Mouse (Mus musculus) liver, embryonic 16.5 days (tissue): ENCODE data around the gene Mvb12b. TPM values are rescaled to one million over a fixed set of nuclear protein-coding genes. Genes with fewer than 3 reads are reported as not detected.

Experiments
- ATAC-seq: fragments of 200-750 bp; cut with Nextera tagmentation; 2 replicates; pipeline ENCODE4 v1.8.0; 2017; ENCODE audit warnings: low read depth, mild to moderate bottlenecking, moderate number of reproducible peaks, moderate library complexity
- H3K27ac ChIP-seq: fragments of 300-500 bp; sonication (generic); 2 replicates; pipeline ENCODE4 v1.5.1; 2014; ENCODE audit warnings: mild to moderate bottlenecking, low read length
- H3K27me3 ChIP-seq: fragments of 300-500 bp; sonication (generic); 2 replicates; pipeline ENCODE4 v1.6.1; 2014; ENCODE audit warnings: low read depth, low read length, mixed read lengths; ENCODE audit not compliant: control insufficient read depth, insufficient read depth
- H3K36me3 ChIP-seq: fragments of 300-500 bp; sonication (generic); 2 replicates; pipeline ENCODE4 v1.6.1; 2014; ENCODE audit warnings: mild to moderate bottlenecking; ENCODE audit not compliant: control insufficient read depth, insufficient read depth
- H3K4me1 ChIP-seq: fragments of 300-500 bp; sonication (generic); 2 replicates; pipeline ENCODE4 v1.6.1; 2014; ENCODE audit warnings: low read depth, low read length, mixed read lengths; ENCODE audit not compliant: control insufficient read depth
- H3K4me2 ChIP-seq: fragments of 300-500 bp; sonication (generic); 2 replicates; pipeline ENCODE4 v1.6.1; 2014; ENCODE audit warnings: low read depth, low read length, mixed read lengths
- H3K4me3 ChIP-seq: fragments of 300-500 bp; sonication (generic); 2 replicates; pipeline ENCODE4 v1.5.1; 2014; ENCODE audit warnings: low read depth, mild to moderate bottlenecking, low read length
- H3K9ac ChIP-seq: fragments of 300-500 bp; sonication (generic); 2 replicates; pipeline ENCODE4 v1.6.1; 2014; ENCODE audit warnings: low read depth, low read length
- H3K9me3 ChIP-seq: fragments of 300-500 bp; sonication (generic); replicated peaks from 2 replicates; pipeline ENCODE4 v1.6.1; 2016; ENCODE audit warnings: low read length; ENCODE audit not compliant: control insufficient read depth
- WGBS: fragments of 180-500 bp; shearing (Covaris S2); extraction: QIAGEN DNeasy Blood & Tissue Kit; methylation state at CpG from one replicate; pipeline ENCODE4 v1.1.7; 2014; ENCODE audit not compliant: insufficient replicate concordance; 5-methylcytosine and 5-hydroxymethylcytosine counted together
- polyA plus RNA-seq: library from polyadenylated mRNA; unstranded; fragments of >200 nt; fragmentation: Nextera tagmentation; extraction: Ambion mirVana; gene quantifications from 2 replicates; pipeline ENCODE4 v1.2.1, GENCODE M21; 2015

Gene Mvb12b
- polyA plus RNA-seq, 1 experiment from 2014 or later: 11.0 TPM

- 51% methylated on average over 5 of the region's 5 CpGs for WGBS
- Histone ChIP-seq H3K27me3 (peaks cover 7% of the 10 kb centered on the region; the same call in 1 of the 2 replicates), H3K4me2 (no peak overlapping the region), H3K4me1 (no peaks in the 10 kb centered on the region), H3K4me3 (no peak overlapping the region), H3K27ac (no peak overlapping the region), H3K9me3 (no peaks in the 10 kb centered on the region), H3K36me3 (no peaks in the 10 kb centered on the region), H3K9ac (no peak overlapping the region)
- no peak for ATAC-seq
These were observed 185.0 kb downstream of the Mvb12b start for GRCm38 (mm10) chr2:33702705-33703104.

GRCm38 (mm10) chr2:33701446-33701815, 186.3 kb downstream of the Mvb12b start:
- Histone ChIP-seq H3K9ac (no peak overlapping the region), H3K4me2 (no peak overlapping the region), H3K27me3 (peaks cover 7% of the 10 kb centered on the region; the same call in 1 of the 2 replicates), H3K27ac (no peak overlapping the region), H3K4me1 (no peaks in the 10 kb centered on the region), H3K36me3 (no peaks in the 10 kb centered on the region), H3K9me3 (no peaks in the 10 kb centered on the region), H3K4me3 (no peak overlapping the region)
- WGBS: 40% methylated on average over 7 of the region's 7 CpGs
- no peak for ATAC-seq

GRCm38 (mm10) chr2:33700581-33701445, 186.9 kb downstream of the Mvb12b start:
- no peak overlapping the region for H3K27ac ChIP-seq
- no peak overlapping the region for H3K4me3 ChIP-seq
- H3K27me3 ChIP-seq: peaks cover 7% of the 10 kb centered on the region; the same call in 1 of the 2 replicates
- H3K4me2 ChIP-seq: no peak overlapping the region
- 53% methylated on average over 15 of the region's 15 CpGs for WGBS
- H3K36me3 ChIP-seq: no peaks in the 10 kb centered on the region
- no peaks in the 10 kb centered on the region for H3K9me3 ChIP-seq
- H3K9ac ChIP-seq: no peak overlapping the region
- no peaks in the 10 kb centered on the region for H3K4me1 ChIP-seq
- no peak for ATAC-seq

- 40% methylated on average over 3 of the region's 3 CpGs for WGBS
- Histone ChIP-seq H3K36me3 (no peaks in the 10 kb centered on the region), H3K27ac (no peak overlapping the region), H3K27me3 (peaks cover 7% of the 10 kb centered on the region; the same call in 1 of the 2 replicates), H3K4me2 (no peak overlapping the region), H3K9me3 (no peaks in the 10 kb centered on the region), H3K9ac (no peak overlapping the region), H3K4me3 (no peak overlapping the region), H3K4me1 (no peaks in the 10 kb centered on the region)
- ATAC-seq: no peak
These were observed 188.8 kb downstream of the Mvb12b start for GRCm38 (mm10) chr2:33698898-33699297.

GRCm38 (mm10) chr2:33696428-33696827, 191.3 kb downstream of the Mvb12b start:
- no peak overlapping the region for H3K9ac ChIP-seq
- 48% methylated on average over 3 of the region's 3 CpGs for WGBS
- H3K4me1 ChIP-seq: no peaks in the 10 kb centered on the region
- H3K9me3 ChIP-seq: no peaks in the 10 kb centered on the region
- H3K4me2 ChIP-seq: no peak overlapping the region
- no peak for ATAC-seq
- H3K36me3 ChIP-seq: no peaks in the 10 kb centered on the region
- no peak overlapping the region for H3K4me3 ChIP-seq
- peaks cover 7% of the 10 kb centered on the region; the same call in 1 of the 2 replicates for H3K27me3 ChIP-seq
- no peak overlapping the region for H3K27ac ChIP-seq

GRCm38 (mm10) chr2:33693931-33694330, 193.8 kb downstream of the Mvb12b start:
- no peaks in the 10 kb centered on the region for H3K9me3 ChIP-seq
- H3K4me1 ChIP-seq: no peaks in the 10 kb centered on the region
- no peak overlapping the region for H3K27ac ChIP-seq
- WGBS: 45% methylated on average over 3 of the region's 3 CpGs
- no peak for ATAC-seq
- H3K4me3 ChIP-seq: no peak overlapping the region
- H3K27me3 ChIP-seq: peaks cover 4% of the 10 kb centered on the region; the same call in 1 of the 2 replicates
- no peaks in the 10 kb centered on the region for H3K36me3 ChIP-seq
- H3K4me2 ChIP-seq: no peak overlapping the region
- H3K9ac ChIP-seq: no peak overlapping the region

GRCm38 (mm10) chr2:33689880-33690462, 197.8 kb downstream of the Mvb12b start:
- H3K36me3 ChIP-seq: no peaks in the 10 kb centered on the region
- no peak overlapping the region for H3K9ac ChIP-seq
- H3K9me3 ChIP-seq: no peaks in the 10 kb centered on the region; the same call in 1 of the 2 replicates
- H3K27ac ChIP-seq: no peak overlapping the region
- no peak overlapping the region for H3K4me3 ChIP-seq
- H3K4me2 ChIP-seq: no peak overlapping the region
- ATAC-seq: no peak
- no peaks in the 10 kb centered on the region for H3K4me1 ChIP-seq
- H3K27me3 ChIP-seq: peaks cover 4% of the 10 kb centered on the region; the same call in 1 of the 2 replicates
- whole genome bisulfite sequencing: 18% methylated on average over 9 of the region's 9 CpGs

GRCm38 (mm10) chr2:33689155-33689879, 198.4 kb downstream of the Mvb12b start:
- H3K4me1 ChIP-seq: no peaks in the 10 kb centered on the region
- no peak overlapping the region for H3K4me2 ChIP-seq
- WGBS: 30% methylated on average over 23 of the region's 23 CpGs
- H3K9ac ChIP-seq: no peak overlapping the region
- no peak overlapping the region for H3K4me3 ChIP-seq
- H3K9me3 ChIP-seq: no peaks in the 10 kb centered on the region; the same call in 1 of the 2 replicates
- ATAC-seq: no peak
- H3K36me3 ChIP-seq: no peaks in the 10 kb centered on the region
- peaks cover 4% of the 10 kb centered on the region; the same call in 1 of the 2 replicates for H3K27me3 ChIP-seq
- H3K27ac ChIP-seq: no peak overlapping the region
